Mouse (Mus musculus) gastrocnemius, postnatal 25 days (tissue): ENCODE data around the gene Gpx5. TPM values are rescaled to one million over a fixed set of nuclear protein-coding genes. Genes with fewer than 3 reads are reported as not detected.

Source experiments
- total RNA-seq, 2 experiments: library from RNA; stranded (reverse); gene quantifications; 1 replicate in 1 of 2; 2 replicates in 1 of 2; pipeline ENCODE4 v1.2.3; 2021

The Gpx5 gene
- total RNA-seq, 2 experiments from 2014 or later, result not detected

Other genes with a start within 250 kb of the Gpx5 start
- gene Olfr1370, start 217.8 kb downstream of the Gpx5 start, total RNA-seq, result not detected
- gene Olfr1369-ps1, start 181.2 kb downstream of the Gpx5 start, total RNA-seq, result not detected
- gene Olfr263, start 163.1 kb downstream of the Gpx5 start, total RNA-seq, result not detected
- not detected for gene Olfr1368, start 146.9 kb downstream of the Gpx5 start, total RNA-seq
- 10 to 100 TPM; 20.6 to 24.7 TPM for gene Trim27, start 113.3 kb downstream of the Gpx5 start, total RNA-seq
- gene Gpx6, start 19.4 kb upstream of the Gpx5 start, total RNA-seq, result not detected
- not detected for gene Olfr1367, start 54.2 kb upstream of the Gpx5 start, total RNA-seq
- 1 to 10 TPM; 4.5 to 5.0 TPM for gene Zscan12, start 70.1 kb upstream of the Gpx5 start, total RNA-seq
- 10 to 100 TPM; 15.9 to 16.8 TPM for gene Zkscan3, start 110.0 kb upstream of the Gpx5 start, total RNA-seq
- gene Pgbd1, start 148.3 kb upstream of the Gpx5 start, total RNA-seq, result under 1 TPM; 0.15 to 0.27 TPM
- 10 to 100 TPM; 10.2 to 10.3 TPM for gene Zscan26, start 161.0 kb upstream of the Gpx5 start, total RNA-seq
- gene Nkapl, start 175.8 kb upstream of the Gpx5 start, total RNA-seq, result under 1 TPM in 1 of 2 experiments, not detected in 1; 0.18 TPM
- under 1 TPM; 0.41 to 0.59 TPM for gene Zkscan4, start 186.2 kb upstream of the Gpx5 start, total RNA-seq
- not detected for gene Gm10065, start 186.7 kb upstream of the Gpx5 start, total RNA-seq
- gene AK157302, start 202.5 kb upstream of the Gpx5 start, total RNA-seq, result 10 to 100 TPM; 20.2 to 21.5 TPM
- gene Gm11273, start 208.7 kb upstream of the Gpx5 start, total RNA-seq, result 100 to 1,000 TPM; 119 to 147 TPM
- 1 to 10 TPM; 3.8 to 5.4 TPM for gene Zkscan8, start 238.4 kb upstream of the Gpx5 start, total RNA-seq